Mouse (Mus musculus) hematopoietic stem cell, adult 5-6 weeks (primary cell): ENCODE measurements at regions not wholly inside any gene's neighbourhood (a gene's known extent, or its start where the extent isn't known, plus 50 kb on each side); places are given as distances from the start of the nearest gene placed in this dataset.

Experiments used
- ATAC-seq, 2 experiments: fragments of 125-278 bp in 1 of 2; replicated peaks in 1 of 2; 2 replicates each; pipeline ENCODE4 v1.8.0; 2016 to 2017; ENCODE audit warnings: inconsistent platforms in 2 of 2, mild to moderate bottlenecking in 2 of 2, moderate number of reproducible peaks in 2 of 2, low read depth in 1 of 2, moderate TSS enrichment in 1 of 2; ENCODE audit not compliant: low FRiP score in 2 of 2, poor library complexity in 2 of 2, severe bottlenecking in 2 of 2, insufficient read depth in 1 of 2, low TSS enrichment in 1 of 2

DNA sequence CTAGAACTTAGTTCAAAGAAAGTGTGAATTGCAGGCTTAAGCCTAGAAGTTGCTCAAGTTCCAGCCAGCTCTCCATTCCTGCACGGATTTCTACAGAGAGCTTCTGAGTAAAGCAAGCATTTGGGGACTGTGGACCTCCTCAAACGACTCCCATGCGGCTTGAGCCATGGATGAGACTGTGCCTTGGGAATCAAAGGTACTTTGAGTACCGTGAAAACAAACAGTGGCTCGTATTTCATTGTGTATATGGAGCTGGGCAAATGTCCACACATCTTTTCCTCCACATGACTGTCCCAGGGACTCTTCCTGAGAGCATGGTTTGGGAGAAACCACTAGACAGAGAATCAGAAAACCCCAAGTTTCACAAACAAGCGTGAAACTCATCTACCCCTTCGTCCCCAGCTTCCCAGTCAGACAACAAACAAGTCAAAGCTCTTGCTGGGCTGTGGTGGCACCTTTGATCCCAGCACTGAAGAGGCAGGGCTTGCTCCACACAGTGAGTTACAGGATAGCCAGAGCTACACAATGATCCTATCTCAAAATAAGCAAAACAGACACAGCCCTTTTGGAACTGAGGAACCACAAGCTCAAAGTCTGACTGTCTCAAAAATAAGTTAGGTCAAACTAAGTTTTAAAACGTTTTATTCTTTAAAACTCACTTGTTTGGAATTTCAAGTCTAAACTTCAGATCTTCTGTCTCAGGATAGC is 209.1 kb upstream of the Spred2 start:
- no peak for ATAC-seq

DNA sequence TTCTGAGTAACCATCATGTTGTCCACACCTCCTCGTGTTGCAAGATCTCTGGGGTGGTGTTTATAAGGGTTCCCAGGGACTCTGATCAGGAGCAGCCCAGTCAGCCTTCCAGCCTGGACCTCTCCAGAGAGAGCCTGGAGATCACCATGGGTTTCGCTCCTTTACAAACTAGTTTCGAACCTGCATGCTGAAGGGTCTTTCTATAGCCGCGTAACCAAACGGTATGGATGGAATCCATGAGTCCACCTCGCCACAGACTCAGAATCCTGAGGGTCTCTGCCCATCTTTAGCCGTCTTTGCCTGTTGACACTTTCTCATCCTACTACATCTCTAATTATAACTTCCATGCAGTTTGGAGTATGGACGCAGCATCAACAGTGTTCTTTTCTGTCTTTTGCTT is 206.0 kb upstream of the Spred2 start:
- no peak for ATAC-seq

DNA sequence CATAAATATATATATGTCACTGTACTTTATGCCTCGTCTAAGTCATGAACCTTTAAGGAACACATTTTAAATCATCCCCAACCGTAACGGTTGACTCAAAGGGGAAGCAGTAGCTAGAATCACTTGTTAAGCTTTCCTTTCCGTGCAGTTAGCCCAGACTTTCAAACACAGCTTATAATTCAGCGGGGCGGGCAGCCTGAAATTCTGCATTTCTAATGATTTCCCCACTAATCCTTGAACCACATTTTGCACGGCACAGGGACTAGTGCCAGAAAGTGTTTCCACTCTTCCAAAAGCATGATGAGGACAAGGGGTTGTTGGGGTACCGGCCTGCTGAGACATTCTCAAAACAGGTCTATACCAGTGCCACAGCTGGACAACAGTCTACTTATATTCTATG is 195.1 kb upstream of the Spred2 start:
- no peak for ATAC-seq

DNA sequence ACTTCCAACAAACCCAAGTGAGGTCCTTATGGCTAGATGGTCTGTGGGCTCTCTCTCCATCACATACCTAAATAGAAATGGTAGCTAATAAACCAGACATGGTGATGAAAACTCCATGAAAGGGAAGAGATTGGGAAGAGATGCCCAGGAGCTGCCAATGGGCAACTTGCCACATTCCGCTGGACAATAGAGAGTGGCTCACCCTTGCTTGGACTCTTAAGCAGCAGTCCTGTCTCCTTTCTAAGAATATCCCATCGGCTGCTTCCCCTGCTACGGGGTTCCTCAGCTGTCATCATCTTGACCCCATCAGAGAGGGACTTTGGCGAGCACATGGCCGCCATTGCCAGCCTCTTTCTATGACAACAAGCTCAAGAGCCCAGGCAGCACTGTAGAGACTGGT is 193.4 kb upstream of the Spred2 start:
- ATAC-seq = no peak

DNA sequence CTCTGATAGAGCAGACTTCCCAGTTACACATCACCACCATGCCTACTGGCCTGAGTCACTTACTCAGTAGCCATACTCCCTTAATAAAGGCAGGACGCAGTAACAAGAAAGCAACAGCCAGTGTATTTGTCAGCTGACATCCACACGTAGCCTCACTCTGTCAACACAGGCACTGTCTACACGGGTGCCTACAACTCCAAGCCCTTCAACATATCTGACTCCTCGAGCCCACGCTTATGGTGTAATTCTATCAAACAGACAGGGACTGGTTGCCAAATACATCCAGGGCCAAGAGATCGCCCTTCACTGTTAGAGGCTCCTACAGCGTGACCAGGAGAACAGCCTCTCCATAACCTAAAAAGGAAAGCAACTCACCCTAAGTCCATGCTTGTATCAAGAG is 188.1 kb upstream of the Spred2 start:
- ATAC-seq = no peak

DNA sequence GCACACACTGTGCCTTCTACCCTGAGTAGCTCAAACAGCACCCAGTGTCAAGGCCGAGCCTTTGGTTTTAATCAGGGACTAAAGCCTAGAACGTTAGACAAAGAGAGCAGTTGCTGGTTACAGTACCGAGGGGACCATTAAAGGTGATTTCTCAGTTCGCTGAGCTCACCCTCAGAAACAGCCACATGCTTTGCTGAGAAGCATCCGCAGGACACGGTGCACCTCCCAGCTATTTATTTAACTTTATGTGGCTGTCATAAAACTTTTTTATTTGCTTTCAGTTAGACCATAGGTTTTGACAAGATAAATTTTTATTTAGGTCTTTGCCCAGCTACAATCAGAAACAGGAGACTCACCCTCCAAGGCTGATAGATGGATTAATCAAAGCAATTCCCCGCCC is 187.2 kb upstream of the Spred2 start:
- no peak for ATAC-seq

DNA sequence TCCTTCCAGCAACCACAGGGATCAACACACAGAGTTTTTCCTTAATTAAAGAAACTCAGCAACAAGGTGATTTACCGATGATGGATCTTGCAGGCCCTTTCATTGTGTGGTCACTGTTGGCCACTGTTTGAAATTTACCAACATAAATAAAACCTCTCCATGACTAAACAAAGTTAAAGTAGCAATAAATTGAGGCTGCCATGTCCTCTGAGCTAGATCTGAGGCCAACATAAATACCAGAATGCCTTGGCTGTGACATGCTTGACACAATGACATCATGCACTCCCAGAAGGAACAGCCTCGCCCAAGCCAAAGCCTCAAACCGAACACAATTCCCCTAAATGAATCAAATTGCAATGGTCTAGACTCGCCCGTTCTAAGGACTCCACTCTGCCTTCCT is 186.8 kb upstream of the Spred2 start:
- ATAC-seq = no peak

DNA sequence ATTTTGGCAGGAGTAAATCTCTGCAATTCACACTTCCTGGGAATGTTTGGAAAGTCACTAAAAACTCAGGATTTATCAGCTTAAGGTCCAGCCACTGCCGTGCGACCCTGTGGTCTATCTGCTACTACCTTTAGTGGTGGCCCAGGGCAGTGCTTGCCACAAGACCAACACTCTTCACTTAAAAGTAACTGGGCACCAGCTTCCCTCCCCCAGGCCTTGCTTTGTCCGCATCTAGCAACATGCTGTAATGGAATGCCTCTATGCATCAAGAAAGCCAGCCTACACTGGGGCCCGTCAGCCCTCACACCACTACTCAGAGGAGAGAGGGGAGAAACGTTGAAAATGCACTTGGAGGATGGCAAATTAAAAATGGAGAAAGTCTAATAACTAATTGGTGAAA is 186.4 kb upstream of the Spred2 start:
- ATAC-seq = no peak

DNA sequence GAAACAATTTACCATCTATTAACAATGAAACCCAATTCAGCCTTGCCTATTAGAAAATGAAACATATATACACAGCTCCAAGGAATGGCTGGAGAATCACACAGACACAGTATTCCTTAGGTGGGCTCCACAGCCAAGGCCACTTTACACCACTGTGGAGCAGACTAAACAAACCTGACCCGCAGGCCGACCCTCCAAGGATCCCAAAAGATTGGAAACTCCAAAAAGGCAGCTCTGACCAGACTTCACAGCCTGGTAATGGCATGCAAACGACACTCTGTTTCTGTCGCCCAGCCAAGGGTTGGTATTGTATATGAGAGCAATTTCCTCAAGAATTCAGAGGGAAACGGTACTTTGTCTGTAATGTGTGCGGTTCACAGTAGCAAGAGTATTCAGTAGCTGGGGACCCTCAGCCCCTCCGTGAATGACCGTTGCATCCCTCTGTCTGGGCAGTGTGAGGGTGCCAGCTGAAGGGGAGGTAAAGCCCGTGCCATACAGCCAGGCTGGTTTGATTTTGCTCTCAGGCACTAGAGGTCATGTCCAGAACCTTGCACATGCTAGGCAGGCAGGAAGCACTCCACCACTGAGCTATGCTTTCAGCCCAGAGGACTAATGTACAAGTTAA is 184.5 kb upstream of the Spred2 start:
- no peak for ATAC-seq

DNA sequence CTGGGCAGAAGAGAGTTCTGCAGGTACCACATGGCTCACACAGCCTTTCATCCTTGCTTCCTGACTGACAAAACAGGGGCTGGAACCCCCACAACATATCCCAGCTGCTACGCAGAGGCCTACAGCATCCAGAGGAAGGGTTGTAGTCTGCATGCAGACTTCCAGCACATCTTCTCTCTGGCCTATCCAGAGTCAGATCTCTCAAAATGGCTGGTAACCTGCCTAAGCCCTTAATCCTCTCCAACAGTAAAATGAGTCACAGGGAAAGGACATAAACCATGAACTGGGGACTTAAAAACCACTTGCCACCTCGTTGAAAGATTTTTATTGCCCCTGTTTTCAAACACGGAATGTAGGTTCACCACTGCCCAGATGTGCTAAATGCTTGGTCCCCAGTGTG is 183.6 kb upstream of the Spred2 start:
- ATAC-seq = no peak

DNA sequence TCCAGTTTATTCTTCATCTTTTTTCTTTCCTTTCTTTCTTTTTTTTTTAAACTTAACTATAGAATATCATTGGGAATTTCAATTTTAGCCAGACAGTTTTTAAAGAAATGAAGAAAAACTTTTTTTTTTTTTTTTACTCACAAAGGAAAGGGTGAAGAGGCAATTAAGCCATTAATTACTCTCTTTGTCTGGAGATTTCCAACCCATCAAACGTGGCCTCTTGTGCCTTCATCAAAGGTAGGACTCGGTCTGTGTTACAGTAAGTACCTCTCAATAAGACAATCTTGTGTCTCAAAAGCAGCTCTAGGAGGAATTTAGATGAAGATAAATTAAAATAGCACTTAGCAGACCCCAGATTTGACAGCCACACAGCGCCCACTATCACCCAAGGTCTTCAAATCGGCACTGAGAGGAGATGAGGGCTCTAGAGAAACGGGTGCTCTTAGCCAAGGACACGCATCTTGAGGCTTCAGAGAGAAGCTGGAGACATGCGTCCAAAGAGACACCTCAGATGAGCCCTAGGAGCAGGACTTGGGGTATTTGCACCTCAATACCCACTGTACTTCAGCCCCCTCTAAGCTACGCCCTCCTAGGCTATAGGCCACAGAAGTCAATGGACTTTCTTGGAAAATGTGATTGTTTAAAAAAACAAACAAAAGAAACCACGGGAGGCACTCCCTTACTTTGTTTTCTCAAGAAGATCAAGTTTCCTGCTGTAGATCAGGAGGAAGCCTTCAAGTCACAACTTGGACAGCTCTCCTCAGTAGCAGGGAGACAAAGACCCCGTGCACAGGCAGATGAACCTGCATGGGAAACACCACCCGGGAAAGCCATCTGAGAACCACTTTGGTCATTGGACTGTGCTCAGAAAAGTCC is 176.8 kb upstream of the Spred2 start:
- ATAC-seq = no peak

DNA sequence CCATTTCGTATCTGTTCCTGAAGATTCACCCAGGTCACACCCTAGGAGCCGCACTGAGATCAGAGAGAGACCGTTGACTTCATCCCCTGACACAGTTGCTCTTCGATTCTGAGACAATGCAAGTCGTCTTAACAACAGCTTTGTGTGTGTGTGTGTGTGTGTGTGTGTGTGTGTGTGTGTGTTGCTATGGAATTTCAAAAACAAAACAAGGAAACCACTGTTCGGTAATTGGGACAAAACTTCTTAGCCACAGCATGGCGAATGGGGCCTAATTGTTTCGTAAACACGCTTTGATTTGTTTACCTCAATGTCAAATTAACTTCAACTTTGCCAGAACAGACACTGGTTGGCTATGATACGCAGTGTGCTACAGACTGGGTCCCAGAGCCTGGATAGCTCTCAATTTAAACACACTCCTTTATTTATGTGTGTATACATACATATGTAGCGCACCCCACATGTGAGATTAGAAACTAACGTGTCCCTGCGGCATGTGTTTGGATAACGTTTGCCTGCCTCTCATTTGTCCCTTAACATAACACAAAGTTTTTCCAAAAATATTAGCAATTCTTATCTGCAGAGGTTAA is 176.1 kb upstream of the Spred2 start:
- ATAC-seq = no peak

DNA sequence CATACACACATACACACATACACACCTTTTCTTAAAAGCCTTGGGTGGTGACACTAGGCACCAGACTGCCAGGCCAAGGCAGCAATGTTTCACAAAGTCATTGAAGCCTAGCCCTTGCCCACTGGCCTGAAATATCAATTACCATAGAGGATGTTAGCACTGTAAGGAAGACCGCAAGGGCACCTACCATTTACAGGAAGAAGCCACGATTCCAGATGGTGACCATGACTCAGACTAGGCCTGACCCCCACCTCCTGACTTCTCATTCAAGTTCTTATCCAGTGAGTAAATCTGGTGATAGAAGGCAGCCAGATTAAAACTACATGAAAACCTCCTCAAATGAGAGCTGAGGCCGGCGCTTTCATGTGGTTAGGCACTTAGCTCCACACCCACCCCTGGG is 165.3 kb upstream of the Spred2 start:
- ATAC-seq = no peak

DNA sequence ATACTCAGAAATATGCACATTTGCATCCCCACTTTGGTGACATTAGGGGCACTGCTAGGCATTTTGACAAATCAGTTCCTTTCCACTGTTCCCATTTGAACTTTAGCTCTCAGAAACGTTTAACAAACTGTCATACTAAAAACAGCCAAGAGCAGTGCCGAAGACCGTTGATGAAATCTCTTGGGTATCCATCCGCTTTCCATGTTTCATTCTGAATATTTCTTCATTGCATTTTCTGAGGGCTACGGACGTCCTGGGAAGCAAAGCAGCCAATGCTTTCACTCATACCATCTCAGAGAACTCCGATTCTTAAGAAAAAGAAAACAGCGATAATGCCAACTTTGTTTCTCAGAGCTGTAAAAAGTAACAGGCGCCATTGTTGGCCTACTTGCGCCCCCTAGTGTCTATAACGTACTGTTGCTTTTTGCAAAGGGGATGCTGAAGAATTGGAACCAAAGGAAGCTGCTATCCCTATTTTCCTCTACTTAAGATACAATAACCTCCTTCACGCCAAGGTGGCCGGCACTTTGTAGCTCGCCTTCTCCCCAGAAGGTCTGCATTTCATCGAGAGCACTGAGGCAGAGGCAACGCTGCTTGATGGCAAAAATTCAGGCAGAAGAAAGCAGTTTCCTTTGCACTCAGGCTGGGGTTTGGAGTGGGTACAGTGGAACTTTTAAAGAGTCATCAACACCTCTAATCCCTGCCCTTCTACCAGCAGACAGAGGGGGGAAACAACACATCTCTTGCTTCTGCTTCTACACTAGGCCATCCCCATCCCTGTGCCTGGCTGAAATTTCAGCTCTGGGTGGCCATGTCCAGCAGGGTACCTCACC is 163.1 kb upstream of the Spred2 start:
- peak in 1 of 2 experiments; percentile 60; a peak in 2 of 4 replicates for ATAC-seq

DNA sequence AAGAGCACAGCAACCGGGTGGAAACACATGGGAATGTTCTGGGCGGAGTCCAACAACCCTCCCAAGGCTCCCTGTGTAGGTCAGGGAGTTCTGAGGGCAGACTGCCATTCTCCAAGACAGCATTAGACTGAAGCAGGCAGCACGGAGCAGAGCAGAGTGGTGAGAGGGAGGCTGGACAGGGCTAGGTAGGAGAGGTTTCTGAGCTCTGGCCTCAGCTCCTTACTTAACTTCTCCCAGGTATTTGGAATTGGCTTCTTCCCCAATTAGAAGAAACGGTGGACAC is 162.5 kb upstream of the Spred2 start:
- no peak for ATAC-seq

DNA sequence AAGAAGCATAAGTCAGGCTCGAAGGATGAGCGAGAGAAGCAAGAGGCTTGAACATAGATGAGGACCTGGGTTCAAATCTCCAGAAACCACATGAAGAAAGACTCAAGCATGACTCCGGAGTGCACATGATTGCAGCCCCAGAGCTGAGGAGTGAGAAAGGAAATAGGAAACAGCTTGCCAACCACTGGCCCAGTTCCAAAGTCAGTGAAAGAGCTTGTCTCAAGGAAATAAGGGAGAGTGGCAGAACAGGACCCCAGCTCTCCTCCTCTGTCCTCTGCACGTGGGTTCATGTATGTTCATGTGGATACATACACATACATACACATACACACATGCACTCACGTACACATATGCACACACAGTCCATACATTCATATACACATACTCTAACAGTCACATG is 156.9 kb upstream of the Spred2 start:
- no peak for ATAC-seq

DNA sequence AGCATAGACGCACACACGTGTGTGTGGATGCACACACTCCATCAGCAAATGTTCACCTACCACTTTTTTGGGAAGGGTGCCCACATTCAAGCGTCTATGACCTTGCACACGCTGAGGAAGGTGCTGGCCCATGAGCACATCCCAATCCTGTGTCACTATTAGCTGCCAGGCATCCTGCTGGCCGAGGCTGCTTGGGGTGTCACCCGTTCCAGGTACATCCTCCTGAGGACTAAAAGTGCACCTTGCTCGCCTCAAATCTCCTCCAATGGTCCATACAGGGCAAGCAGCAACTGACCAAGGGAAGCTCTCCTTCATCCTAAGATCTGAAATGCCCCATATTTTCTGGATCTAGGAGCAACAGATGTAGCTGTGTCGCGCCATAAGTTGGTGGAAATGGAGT is 156.3 kb upstream of the Spred2 start:
- ATAC-seq = no peak

DNA sequence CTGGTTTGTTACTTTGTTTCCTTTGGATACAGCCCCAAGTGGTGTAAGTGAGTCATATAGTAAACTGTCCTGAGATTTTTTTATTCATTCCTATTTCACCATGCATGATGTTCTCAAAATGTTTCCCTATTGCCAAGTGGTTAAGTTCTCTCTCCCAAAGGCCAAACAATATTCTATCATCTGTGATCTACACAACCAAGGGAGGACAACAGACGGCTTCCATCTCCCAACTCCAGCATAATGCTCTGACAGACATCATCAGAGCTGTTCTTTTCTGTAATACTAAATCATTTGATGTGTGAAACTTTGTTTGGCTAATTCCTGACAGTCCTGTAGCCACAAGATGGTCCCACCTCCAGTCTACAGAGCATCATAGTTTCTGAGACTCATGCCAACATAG is 155.2 kb upstream of the Spred2 start:
- ATAC-seq = no peak
